Mouse (Mus musculus) urinary bladder, postnatal 4 days (tissue): ENCODE data around the gene Csrnp3.

Experiments
- DNase-seq, 2 experiments: peaks; one replicate each; pipeline ENCODE4 v3.0.0; 2021 to 2022; ENCODE audit warnings: low spot score in 2 of 2

Csrnp3 gene

DNA sequence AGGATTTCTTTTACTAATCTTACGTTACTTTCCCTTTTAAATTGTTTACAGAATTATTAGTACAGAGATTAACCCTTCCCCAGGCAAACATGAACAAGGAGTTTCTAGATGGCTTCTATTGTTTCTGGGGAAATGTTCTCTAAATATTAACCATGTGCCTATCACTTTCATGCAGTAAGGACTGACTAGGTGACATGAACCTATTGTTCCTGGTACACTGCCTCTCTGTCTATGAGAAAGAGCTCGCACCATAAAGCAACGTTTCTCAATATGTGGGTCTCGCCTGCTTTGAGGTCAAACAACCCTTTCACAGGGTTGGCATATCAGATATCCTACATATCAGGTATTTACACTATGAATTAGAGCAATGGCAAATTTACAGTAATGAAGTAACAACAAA is 96.8 kb downstream of the Csrnp3 start:
- no peak for DNase-seq

- no peak for DNase-seq
Observed at GRCm38 (mm10) chr2:65948808-65949207, 103.2 kb downstream of the Csrnp3 start.

- no peak for DNase-seq
Observed at GRCm38 (mm10) chr2:65953726-65954340, 108.3 kb downstream of the Csrnp3 start.

GRCm38 (mm10) chr2:65955804-65956203 is 110.2 kb downstream of the Csrnp3 start:
- no peak for DNase-seq

GRCm38 (mm10) chr2:65956727-65957126 is 111.2 kb downstream of the Csrnp3 start:
- DNase-seq: no peak

GRCm38 (mm10) chr2:65963420-65963819 is 117.9 kb downstream of the Csrnp3 start:
- DNase-seq: no peak

GRCm38 (mm10) chr2:65968810-65969209 is 123.2 kb downstream of the Csrnp3 start:
- no peak for DNase-seq

GRCm38 (mm10) chr2:65973907-65974306 is 128.3 kb downstream of the Csrnp3 start:
- DNase-seq: no peak

DNA sequence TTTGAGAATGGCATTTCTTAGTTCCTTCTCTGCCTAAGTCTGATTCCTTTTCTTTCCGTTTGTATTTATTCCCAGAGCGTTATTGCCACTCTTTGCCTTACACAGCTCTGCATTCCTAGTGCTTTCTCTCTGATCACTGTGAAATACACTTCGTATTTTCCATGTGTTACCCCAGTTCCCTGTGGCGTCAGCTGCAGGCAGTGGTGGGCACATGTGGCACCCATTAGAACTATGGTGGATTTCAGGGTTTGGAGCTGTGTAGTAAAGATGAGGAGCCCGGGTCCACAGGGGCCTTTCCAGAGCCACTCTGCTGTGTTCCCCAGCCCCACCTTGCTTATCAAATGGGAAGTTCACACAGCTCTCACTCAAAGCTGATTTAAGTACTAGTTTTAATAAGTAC is 129.8 kb downstream of the Csrnp3 start:
- no peak for DNase-seq

- DNase-seq: peak in 1 of 2 experiments; percentile 44
Observed at GRCm38 (mm10) chr2:65979338-65980053, 133.9 kb downstream of the Csrnp3 start.

DNA sequence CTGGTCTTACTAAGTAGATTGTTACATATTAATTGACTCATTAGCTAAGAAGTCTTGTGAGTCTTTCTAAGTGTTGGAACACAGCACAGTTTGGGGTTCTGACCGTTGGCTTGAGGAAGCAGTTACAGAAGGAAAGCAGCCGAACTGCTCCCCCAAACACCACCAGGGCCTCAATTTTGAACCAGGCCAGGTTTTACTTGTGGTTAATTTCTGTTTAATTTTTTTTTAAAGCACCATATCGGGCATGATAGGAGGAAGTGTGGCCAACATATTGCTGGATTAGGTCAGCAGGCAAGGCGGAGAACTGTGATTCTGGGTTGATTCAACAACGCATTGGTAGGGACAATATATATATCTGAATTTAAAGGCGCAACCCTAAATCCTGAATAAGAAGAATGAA is 135.9 kb downstream of the Csrnp3 start:
- no peak for DNase-seq

DNA sequence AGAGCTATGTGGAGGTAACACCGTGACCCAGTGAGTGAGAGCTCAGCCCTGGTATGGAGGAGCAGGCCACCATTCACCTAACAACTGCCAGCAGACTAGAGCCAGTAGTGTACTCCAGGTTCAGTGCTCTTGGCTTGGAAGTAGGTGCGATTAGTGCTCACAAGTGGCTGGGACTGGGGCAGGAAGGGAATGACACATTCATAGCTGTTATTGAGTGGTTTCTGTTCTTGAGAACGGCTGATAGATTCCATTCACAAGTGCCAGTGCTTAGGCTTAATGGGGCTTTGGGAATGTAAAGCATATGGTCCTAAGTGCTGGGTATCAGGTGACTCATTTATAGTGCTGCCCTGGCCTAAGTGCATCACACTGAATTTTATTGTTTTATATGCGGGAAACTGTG is 136.4 kb downstream of the Csrnp3 start:
- DNase-seq: no peak

- no peak for DNase-seq
Observed at GRCm38 (mm10) chr2:65985706-65986105, 140.1 kb downstream of the Csrnp3 start.

GRCm38 (mm10) chr2:65987069-65987468 is 141.5 kb downstream of the Csrnp3 start:
- DNase-seq: no peak

DNA sequence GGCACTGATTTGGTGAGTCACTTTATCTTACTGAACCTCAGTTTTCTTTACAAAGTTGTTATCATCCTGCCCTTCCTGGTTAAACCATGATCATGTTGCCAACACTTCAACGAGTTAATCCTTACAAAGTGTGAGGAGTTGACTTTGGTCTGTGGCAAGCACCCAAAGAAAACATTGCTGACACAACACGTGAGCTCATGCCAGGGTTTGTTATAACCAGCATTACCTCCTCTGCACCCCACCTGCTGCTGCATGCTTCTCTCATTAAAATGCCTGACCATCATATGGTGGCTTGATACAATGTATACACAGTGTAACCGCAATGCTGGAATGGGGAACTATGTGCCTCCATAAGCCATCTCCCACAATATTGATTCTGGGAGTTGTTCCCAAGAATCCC is 142.0 kb downstream of the Csrnp3 start:
- DNase-seq: no peak

- no peak for DNase-seq
Observed at GRCm38 (mm10) chr2:65988788-65989187, 143.2 kb downstream of the Csrnp3 start.

DNA sequence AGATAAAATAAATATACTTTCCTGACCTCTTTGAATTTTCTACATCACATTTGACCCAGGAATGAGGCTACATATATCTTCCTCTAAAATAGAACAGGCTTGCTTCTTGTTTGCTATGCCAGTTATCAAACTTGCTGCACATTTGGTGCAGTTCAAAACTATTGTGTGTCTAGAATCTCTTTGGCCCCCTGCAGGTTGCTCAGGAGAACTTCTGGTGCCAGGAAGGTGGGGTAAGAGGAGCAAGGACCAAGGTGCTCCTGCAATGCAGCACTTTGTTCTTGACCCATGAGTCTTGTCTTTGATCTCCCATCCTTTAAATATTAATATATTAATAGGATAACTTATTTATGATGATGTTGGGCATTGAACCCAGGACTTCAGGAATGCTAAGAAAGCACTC is 144.5 kb downstream of the Csrnp3 start:
- DNase-seq: no peak

- no peak for DNase-seq
Observed at GRCm38 (mm10) chr2:65990754-65991153, 145.2 kb downstream of the Csrnp3 start.

- no peak for DNase-seq
Observed at GRCm38 (mm10) chr2:65993371-65993770, 147.8 kb downstream of the Csrnp3 start.

DNA sequence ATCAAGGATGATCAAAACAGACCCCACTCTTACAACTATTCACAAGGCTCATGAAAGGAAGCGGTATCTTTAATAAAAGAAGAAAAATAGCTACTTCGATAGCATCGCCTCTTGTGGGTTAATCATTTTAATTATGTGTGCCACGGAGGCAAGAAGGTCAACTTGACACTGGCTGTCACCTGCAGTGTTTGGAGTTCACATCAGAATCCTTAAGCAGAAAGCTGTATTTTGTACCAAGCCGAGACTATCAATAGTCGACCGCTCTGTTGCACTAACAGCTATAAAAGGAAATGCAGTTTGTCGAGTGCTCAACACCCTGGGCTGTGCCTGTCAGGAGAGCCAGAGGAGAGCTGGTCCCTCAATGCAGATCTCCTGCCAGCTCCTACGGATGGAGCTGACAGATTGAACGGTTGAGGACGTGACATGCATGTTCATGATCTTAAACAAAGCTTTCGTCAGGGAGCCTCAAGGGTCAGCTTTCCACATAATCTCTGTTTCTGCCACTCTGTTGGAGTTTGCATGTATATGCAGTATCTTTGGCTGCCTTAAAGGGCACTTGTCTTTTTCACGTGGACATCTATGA is 149.4 kb downstream of the Csrnp3 start:
- DNase-seq: no peak

DNA sequence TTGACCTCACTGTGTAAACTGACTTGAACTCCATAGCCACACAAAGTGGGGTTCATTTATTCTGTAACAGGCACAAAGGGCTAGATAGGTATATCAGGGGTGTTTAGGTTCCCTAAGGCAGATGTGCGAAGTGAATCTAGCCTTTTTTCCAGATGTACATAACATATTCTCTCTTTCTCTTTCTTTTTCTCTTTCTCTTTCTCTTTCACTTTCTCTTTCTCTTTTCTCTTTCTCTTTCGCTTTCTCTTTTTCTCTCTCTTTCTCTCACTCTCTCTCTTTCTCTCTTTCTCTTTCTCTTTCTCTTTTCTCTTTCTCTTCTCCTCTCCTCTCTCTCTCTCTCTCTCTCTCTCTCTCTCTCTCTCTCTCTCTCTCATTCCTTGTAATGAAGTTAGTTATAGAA is 153.2 kb downstream of the Csrnp3 start:
- DNase-seq: no peak

GRCm38 (mm10) chr2:66008995-66009654 is 163.6 kb downstream of the Csrnp3 start:
- no peak for DNase-seq

DNA sequence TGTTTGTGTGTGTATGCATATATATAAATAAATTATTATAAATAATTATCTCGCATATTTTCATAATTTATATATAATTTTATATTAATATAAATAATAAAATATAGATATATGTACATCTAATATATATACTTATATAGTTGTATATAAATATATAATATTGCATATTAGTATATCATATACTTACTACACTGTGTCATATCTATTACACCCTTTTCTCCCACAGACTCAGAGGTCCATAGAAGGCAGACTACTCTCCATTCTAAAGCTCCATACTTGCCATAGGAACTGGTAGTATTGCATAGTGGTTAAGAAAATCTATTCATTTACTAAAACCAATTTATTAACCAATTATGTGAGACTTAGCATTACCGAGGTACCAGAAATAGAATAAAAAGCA is 164.1 kb downstream of the Csrnp3 start:
- DNase-seq: no peak
